Mouse (Mus musculus): Measurements from ENCODE around the gene Dnaaf5.

Gene Dnaaf5

DNA sequence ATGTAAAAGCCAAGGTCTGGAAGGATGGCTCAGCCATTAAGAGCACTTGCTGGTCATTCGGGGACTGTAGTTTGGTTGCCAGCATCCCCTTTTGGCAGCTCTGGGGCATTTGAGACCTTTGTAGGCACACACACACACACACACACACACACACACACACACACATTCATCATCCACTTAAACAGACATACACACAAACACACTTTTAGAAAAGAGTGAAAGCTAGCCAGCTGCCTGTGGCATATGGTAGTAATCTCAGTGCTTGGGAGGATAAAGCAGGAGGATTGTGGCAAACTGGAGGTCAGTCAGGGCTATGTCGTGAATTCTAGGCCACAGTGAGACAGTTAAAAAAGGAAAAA, 49.6 kb downstream of the Dnaaf5 start:
- no peak for DNase-seq (ENCODE audit: low spot score)

DNA sequence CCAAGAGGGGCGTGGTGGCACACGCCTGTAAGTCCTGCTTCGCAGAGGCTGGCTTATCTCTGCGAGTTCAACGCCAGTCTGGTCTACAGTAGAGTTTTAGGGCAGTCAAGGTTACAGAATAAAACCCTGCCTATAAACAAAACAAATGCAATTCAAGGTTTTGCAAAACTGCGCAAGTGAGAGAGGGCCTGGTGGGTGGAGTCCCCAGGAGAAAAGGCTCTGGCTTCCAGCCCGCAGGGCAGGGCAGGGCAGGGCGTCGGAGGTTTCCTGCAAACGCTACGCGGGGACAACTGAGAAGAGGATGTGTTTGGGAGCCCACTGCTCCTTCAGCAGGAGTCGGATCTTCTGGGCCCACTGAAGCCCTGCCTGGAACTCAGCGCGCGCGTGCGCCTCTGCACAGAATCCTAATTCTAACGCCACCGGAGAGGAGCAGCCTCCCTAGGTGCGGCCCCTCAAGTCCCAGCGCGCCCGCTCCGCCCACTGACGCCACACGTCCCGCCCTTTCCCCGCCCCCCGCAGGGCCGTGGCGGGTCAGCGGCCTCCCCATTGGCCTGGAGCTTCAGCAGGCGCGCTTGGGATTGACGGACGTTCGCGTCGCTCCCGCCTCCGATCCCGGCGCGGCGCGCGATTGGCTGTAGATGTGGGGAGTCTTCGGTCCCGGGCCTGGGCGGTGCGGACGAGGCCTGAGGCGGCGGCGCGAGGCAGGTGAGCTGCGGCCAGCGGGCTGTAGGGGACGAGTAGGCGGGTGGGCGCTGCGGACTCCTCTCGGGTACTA, 50.2 kb downstream of the Dnaaf5 start, which contains the start of gene Sun1:
Gene Sun1 (plus strand): TSS at position 643 of the 775 bp plus-strand sequence.
- DNase-seq (ENCODE audit: low spot score) = peak; percentile 99

DNA sequence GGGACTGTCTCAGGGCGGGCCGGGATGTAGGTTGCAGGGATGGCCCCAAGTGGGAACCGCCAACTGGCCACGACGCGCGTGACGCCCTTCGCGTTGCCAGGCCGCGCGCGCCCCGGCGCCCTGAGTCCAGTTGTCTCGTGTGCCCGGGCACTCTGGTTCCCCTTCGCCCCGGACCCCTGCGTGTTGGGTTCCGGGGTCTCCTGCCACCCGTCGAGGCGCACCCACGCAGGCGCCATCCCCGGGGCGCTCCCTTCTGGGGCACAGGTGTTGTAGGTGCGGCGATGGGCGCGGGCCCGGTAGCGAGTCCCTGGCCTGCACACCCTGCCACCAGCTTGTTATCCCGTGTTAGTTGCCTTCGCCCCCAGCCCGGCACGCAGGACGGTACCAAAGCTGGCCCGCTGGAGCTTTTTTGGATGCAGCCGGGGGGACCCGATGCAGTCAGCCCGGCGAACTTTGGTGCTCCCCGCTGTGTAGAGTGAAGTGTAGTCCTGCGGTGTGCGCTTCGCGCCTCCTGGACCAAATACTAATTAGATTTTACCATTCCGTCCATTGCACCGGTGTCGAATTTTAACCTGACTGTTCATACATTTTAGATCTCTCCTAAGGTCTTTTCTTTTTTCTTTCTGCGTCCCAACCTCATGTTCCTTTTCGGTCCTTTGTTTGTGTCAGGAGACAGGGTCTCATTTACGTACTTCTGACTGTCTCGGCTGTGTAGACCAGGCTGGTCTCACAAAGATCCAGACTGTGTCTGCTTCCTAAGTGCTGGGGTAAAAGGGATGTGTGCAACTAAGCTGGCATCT, 50.9 kb downstream of the Dnaaf5 start:
- DNase-seq (ENCODE audit: low spot score) = no peak

DNA sequence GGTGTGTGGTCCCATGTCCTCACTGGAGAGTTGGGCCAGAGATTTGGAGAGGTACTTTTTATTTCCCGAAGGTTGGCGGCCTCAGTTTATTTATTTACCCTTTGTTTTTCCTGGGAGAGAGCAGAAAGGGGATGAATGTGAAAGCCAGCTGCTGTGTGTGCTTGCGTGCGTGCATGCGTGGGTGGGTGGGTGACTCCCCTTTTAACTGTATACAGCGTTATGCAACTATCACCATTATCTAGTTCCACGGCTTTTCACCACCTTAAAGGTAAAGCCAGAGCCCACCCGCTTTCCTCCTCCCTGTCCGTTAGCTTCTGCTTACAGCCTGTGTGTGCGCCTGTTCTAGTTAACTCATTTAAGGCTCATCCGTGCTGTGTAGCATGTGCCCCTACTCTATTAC, 52.1 kb downstream of the Dnaaf5 start:
- DNase-seq (ENCODE audit: low spot score) = no peak

DNA sequence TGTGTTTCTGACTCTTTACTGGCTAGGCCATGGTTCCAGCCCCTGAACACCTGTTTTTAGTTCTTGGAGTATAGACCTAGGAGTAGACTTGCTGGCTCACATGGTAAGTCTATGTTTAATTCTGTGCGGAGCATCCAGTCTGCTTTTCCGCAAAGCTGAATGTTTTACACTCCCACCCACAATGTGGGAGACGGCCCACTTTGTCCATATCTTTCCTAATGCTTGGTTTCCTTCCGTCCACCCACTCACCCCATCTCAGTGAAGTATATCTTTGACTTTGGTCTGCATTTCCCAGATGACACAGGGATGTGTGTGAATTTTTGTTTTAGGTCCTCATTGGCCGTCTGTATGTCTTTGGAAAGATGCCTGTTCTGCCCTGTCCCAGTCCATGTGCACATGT, 53.3 kb downstream of the Dnaaf5 start:
- no peak for DNase-seq (ENCODE audit: low spot score)

DNA sequence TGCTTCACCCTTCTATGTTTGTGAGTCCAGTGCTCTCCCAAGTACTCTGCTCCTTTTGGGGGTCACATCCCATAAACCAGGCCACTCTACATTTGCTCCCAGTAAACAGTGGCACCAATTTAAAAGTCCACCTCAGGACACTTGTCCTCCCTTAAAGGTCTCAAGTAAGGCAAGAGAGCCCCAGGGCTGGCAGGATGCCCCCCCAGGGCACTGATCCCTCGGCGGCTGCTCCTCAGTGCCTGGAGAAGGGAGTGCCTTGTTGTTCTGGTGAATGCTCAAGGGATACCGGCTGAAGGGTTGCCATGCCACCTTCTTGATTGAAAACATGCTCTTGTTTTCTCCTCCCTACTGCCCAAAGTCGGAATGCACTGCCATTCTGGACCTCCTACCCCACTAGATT, 56.1 kb downstream of the Dnaaf5 start:
- DNase-seq (ENCODE audit: low spot score) = no peak

DNA sequence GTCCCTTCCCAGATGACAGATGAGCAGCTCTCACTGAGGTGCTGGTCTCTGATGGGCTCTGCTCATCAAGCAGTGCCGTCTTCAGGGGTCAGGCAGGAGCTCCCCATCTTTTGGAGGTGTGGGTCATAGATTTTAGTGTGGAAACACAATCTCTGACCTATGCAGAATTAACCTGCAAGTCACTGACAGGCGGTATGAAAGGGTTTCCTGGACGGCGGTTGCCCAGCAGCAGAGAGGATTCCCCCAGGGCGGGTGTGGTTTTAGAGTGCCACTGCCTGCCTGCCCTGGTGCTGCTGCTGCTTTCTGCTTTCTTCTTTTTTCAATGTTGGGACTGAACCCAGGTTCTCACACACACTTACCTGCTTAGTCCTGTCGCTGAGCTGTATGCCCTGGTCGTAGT, 56.5 kb downstream of the Dnaaf5 start:
- no peak for DNase-seq (ENCODE audit: low spot score)

DNA sequence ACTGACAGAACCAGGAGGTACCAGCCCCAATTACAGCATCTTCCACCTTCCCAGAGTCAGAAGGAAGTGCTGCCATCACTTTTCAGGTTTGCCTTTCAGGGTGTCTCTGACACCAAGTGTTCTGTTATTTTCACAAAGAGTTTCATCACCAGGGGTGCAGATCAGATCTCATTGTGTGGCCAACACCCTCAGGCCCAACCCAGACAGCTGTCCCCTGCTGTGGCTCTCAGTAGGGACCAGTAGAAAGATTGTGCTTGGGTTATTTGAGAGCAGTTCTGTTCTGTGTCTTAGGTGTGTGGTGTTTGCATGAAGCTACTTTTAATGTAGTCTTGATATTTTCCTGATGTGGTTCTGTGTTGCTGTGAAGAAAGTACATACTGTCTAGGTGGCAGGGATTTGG, 58.2 kb downstream of the Dnaaf5 start:
- DNase-seq (ENCODE audit: low spot score) = no peak

DNA sequence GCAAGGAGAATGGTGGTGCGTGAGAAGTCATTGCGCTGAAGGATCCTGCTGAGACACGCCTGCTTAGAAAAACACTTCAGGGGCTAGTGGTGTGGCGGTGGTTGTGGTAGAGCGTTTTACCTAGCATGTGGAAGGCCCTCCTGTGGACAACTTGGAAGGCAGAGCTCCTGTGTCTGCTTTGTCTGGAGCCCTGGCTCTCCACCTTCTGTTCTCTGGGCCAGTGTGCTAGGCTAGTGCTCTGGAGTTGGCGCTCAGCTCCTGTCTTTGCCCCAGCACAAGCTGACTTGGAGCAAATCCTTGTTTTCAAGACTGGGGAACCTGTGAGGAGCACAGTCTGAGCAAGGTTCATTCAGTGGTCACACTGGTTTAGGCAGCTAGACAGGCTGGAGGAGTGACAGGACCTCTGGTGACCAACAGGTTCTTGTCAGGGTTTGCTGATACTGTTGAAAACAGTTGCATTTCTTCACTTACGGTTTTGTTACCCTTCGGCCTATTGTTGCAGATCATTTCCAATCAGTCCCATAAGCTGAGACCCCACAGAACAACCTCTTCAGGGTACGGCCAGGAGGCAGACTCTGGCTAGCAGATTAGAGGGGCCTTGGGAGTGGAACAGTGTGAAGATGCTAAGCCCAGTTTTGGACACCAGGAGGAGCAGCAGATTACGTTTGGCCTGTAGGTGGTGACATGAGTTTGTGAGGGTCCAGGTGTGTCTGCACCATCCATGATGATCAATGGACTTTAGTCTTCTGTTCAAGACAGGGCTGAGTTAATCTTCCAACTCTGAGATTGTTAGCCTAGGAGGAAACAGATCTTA, 59.1 kb downstream of the Dnaaf5 start:
- DNase-seq (ENCODE audit: low spot score) = no peak

DNA sequence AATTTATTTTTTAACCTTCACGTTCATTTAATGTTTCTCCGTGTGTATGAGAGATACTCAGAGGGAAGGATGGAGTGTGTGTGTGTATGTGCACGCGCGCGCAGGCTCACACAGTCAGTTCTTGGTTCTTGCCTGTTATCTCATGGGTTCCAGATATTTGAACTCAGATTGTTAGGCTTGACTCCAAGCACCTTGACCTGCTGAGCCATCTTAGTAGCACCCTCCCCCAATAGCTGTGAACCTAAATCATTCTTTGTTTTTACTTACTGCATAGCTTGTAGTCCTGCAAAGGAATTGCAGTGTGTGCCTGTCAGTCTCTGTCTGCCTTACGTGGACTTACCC, 59.6 kb downstream of the Dnaaf5 start:
- no peak for DNase-seq (ENCODE audit: low spot score)

DNA sequence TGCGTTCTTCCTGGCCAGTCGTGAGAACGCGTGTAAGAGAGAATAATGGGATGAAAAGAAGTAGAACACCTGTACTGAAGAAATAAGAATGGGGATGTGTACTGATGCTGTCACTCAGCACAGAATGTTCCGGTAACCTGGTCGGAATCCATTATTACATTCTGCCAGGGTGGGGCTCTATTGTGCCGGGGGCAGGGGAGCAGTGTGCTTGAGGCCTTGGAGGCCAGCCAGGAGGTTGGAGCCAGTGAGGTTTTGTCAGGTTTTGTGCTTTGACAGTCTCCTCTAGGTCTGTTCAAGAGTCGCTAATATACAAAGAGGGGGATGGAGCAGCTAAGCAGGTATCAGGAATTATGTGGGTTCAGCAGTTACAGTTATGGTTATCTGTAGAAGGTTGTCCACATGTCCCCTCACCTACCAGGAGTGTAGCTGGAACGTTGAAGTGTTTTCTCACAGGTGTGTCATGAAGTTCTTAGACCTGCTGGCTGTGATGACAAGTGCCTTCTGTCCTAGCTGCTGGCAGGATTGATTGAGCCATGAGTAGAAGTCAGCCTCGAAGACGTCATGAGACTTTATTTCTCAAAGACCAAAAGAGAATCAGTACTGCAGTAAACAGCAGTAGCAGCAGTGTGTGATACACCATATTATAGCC, 61.8 kb downstream of the Dnaaf5 start:
- DNase-seq (ENCODE audit: low spot score) = no peak

DNA sequence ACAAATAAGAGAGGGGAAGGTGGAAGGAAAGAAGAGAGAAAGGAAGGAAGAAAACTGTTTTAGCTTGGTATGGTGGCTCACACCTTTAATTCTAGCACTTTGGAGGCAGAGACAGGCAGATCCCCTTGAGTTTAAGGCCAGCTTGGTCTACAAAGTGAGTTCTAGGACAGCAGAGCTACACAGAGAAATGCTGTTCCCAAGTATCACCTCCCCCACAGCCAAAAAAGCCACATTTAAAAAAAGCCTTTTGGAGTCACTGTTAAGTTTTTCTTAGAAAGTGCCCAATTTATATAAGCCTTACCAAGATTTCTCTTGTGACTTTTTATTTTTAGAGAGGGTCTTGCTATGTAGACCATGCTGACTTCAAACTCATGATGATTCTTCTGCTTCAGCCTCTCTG, 64.3 kb downstream of the Dnaaf5 start:
- DNase-seq (ENCODE audit: low spot score) = no peak

DNA sequence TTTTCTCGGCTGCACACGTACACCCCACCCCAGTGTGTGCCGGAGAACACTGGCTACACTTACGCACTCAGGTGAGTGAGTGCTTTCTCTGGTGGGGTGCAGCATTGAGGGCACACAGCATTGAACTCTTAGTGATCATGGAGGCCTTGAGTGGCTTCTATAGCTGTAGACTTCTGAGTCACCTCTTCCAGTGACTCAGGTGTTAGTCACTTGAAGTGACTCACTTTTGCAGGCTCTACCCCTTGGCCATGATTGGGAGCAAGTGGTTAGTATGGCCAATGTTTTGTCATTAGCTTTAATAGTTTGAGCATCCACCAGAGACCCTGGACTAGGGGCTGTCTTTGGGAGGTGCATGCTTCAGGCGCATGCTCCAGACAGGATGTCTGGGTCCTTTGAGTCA, 65.2 kb downstream of the Dnaaf5 start:
- no peak for DNase-seq (ENCODE audit: low spot score)

DNA sequence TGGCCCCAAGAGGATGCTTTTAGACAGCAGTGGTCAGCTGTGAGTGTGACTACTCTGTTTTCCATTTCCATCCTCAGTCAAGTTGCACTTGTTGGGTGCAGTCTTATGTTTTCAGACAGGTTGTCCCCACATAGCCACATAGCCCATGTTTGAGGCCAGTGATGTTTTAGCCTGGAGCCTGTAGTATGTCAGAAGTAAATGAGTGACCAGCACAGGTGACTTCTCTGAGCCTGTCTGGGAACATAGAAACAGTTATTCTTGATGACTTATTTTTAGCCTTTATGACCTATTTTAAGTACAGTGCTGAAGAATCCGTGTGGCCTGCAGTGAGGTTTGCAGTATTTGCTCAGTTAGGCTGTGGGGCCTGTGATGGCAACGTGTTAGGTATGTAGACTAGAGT, 66.1 kb downstream of the Dnaaf5 start:
- no peak for DNase-seq (ENCODE audit: low spot score)

DNA sequence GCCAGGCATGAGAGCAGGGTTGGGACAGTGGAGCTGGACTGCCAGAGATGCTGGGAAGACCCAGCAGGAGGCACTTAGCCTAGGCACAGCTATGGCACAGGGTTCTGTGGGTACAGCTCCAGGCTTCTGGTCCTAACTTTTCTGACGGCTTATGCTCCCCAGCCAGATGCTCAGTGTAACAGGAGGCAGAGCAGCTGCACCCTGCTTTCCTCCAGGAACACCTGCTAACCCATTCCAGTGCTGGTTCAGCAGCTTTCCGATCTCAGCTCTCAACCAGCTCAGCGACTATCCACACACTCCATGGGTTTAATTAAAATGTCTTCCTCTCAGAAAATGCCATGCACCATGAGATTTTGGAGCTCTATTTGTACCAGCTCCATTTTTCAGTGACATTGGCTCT, 66.8 kb downstream of the Dnaaf5 start:
- no peak for DNase-seq (ENCODE audit: low spot score)

DNA sequence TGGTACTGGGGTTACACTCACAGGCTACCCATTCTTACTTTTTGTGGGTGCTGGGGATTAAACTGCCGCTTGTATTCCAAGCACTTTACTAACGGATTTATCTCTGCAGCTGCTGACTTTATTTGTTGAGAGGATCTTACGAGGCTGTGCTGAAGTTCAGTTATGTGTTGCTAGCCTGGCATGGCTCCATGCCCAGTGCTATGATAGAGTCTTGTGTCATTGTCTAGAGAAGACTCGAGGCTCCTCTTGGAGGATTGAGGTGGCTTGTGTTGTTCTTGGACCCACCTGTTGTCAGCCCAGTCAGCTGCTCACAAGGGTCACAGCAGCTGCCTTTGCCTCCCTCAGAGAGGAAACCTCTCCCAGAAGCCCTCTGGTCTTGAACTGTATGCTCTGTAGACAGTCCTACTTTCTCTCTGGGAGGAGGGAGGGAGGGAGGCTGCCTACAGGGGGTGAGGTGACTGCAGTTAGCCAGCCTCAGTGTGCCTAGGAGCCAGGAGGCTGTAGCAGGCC, 70.0 kb downstream of the Dnaaf5 start:
- DNase-seq (ENCODE audit: low spot score) = no peak

DNA sequence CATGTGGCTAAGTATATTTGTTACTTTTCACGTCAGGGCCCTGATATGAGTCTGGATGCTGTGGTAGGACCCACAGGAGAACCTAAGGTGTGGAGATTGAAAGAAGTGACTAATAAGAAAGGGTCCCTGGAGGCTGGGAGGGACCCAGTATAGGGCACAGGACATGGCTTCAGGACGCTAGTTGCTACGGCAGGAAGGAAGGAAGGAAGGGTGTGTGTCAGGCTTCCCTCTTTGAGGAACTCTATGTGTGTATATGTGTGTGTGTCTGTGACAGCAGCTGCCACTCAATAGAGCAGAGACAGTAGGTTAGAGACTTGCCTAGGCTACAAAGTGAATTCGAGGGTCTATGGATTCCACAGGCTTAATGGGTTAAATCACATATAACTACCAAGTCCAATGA, 70.6 kb downstream of the Dnaaf5 start:
- DNase-seq (ENCODE audit: low spot score) = no peak

DNA sequence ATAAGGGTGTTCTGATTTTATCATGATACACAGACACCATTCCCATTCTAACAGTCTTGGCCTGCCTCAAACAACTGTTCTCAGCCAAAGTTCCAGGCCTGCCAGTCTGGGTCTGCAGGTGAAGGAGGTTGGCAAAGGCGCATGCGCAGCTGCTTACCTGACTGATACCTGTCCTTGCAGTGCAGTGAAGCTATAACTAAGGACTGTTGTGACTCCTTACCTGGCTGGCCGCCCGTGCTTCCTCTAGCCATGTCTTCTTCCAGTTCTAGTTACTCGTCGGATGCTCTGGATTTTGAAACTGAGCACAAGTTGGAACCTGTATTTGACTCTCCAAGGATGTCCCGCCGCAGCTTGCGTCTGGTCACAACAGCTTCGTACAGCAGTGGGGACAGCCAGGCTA, 73.3 kb downstream of the Dnaaf5 start:
- DNase-seq (ENCODE audit: low spot score) = no peak

DNA sequence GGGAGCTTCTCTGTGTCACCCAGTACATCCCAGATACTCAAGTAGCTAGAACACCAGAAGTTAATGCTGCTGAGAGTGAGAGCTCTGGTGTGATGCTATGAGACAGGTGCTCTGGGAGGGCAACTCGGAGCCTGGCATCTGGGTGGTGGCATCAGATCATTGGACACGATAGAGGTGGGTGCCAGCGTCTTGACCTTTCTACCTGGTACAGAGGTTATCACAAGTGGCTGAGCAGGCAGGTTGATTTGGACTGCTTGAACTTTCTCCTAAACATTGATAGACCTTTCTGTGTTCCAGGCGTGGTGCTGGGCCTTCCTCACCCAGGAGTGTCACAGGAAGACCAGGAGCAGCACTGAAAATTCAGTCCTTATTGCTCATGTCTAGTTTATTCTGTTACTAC, 77.2 kb downstream of the Dnaaf5 start:
- no peak for DNase-seq (ENCODE audit: low spot score)

DNA sequence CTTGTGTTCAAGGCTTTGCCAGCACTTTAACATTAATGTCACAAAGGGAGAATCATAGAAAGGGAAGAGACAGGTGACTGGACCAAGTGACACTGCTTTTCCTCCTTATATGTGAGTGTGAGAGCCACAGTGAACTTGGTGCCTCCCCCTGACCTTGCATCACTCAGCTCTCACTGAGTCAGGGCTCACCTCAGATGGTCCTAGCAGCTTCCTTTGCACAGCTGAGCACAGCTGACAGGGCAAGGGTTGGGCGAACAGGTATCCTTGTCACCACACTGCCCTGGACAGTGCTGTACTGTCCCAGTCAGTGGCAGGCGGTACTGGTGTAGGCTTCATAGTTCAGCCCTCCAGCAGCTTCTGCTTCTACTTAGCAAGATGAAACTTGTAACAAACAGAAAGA, 77.6 kb downstream of the Dnaaf5 start:
- DNase-seq (ENCODE audit: low spot score) = no peak

DNA sequence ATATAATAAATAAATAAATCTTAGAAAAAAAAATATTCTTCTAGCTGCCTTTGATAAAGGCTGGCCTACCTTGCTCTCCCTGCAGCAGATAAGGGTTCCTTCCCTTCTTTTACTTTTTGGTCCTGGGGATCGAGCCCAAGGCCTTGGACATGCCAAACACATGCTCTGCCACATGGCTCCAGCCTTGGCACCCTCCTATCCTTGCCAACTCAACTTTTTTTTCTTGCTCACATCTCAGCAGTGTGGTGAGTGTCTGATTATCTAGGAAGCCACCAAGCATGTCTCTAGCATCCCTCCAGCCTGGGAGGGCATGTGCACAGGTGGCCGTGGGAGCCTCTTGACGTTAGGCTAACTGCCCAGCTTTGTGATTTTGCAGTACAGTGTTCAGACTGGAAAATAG, 78.3 kb downstream of the Dnaaf5 start:
- DNase-seq (ENCODE audit: low spot score) = no peak

DNA sequence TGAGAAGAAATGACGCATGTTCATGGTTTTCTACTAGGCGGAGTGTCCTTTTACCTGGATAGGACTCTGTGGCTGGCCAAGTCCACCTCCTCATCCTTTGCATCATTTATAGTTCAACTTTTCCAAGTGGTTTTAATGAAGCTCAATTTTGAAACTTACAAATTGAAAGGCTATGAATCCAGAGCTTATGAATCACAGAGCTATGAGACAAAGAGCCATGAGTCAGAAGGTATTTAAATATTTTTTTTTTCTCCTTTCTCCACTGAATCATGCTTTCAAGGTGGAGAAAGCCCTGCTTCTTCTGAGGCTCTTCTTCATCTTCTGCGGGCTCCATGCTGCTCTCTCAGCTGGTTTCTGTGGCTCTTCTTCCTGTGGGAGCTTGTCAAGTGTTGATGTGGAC, 79.7 kb downstream of the Dnaaf5 start:
- DNase-seq (ENCODE audit: low spot score) = no peak
